Mouse (Mus musculus) embryonic facial prominence, embryonic 10.5 days (tissue): ENCODE results near the gene Ubap2l. TPM values are rescaled to one million over a fixed set of nuclear protein-coding genes. Genes with fewer than 3 reads are reported as not detected.

ENCODE experiments used
- DNase-seq: peaks from one replicate; pipeline ENCODE4 v3.0.0-alpha.2; 2017; ENCODE audit warnings: low spot score
- H3K27ac ChIP-seq: fragments of 300-500 bp; sonication (generic); replicated peaks from 2 replicates; pipeline ENCODE4 v1.5.1; 2016; ENCODE audit warnings: mild to moderate bottlenecking
- H3K27me3 ChIP-seq: fragments of 300-500 bp; sonication (generic); replicated peaks from 2 replicates; pipeline ENCODE4 v1.6.1; 2016; ENCODE audit warnings: low read depth, mild to moderate bottlenecking; ENCODE audit not compliant: poor library complexity, severe bottlenecking
- H3K36me3 ChIP-seq: fragments of 300-500 bp; sonication (generic); replicated peaks from 2 replicates; pipeline ENCODE4 v1.6.1; 2016; ENCODE audit warnings: mild to moderate bottlenecking, moderate library complexity
- H3K4me1 ChIP-seq: fragments of 300-500 bp; sonication (generic); 2 replicates; pipeline ENCODE4 v1.6.1; 2016
- H3K4me3 ChIP-seq: fragments of 300-500 bp; sonication (generic); 2 replicates; pipeline ENCODE4 v1.5.1; 2016; ENCODE audit warnings: mild to moderate bottlenecking, moderate library complexity
- H3K9me3 ChIP-seq: fragments of 300-500 bp; sonication (generic); 2 replicates; pipeline ENCODE4 v1.6.1; 2016; ENCODE audit warnings: mild to moderate bottlenecking
- WGBS: fragments of 180-500 bp; shearing (Covaris S2); methylation state at CpG from one replicate; pipeline ENCODE4 v1.1.7; 2016; 5-methylcytosine and 5-hydroxymethylcytosine counted together
- polyA plus RNA-seq: library from polyadenylated mRNA; unstranded; fragments of >200 nt; fragmentation: Nextera tagmentation; extraction: Ambion mirVana; gene quantifications from 2 replicates; pipeline ENCODE4 v1.2.1, GENCODE M21; 2016

Ubap2l gene
- polyA plus RNA-seq, 1 experiment from 2014 or later: 240 TPM

- Histone ChIP-seq H3K27ac (no peak overlapping the region), H3K4me3 (no peak overlapping the region), H3K4me1 (no peaks in the 10 kb centered on the region), H3K36me3 (peaks cover 96% of the 10 kb centered on the region), H3K27me3 (no peaks in the 10 kb centered on the region), H3K9me3 (no peaks in the 10 kb centered on the region)
- WGBS: 92% methylated on average over 6 of the region's 6 CpGs
- no peak for DNase-seq
Observed at GRCm38 (mm10) chr3:90061549-90061948, 9.1 kb upstream of the Ubap2l start.

GRCm38 (mm10) chr3:90051441-90052350 lies 732 bp downstream of the Ubap2l start, which contains the start of gene 4933434E20Rik:
Gene 4933434E20Rik, plus strand, starts transcription at chr3:90051636.
- Histone ChIP-seq H3K27ac (peak within 1 kb of the TSS; percentile 98), H3K4me3 (peak within 1 kb of the TSS; percentile 90), H3K9me3 (no peaks in the 10 kb centered on the region), H3K36me3 (peaks cover 45% of the 10 kb centered on the region), H3K4me1 (peaks cover 27% of the 10 kb centered on the region), H3K27me3 (no peaks in the 10 kb centered on the region)
- under 1% methylated on average over 43 of the region's 43 CpGs for WGBS
- peak; percentile 80 for DNase-seq

GRCm38 (mm10) chr3:90049691-90050090 lies 2.7 kb downstream of the Ubap2l start:
- no peaks in the 10 kb centered on the region for H3K9me3 ChIP-seq
- H3K4me3 ChIP-seq: 0 out of 2 replicates have a peak overlapping the region, but pooled peaks have one; percentile 90
- no peaks in the 10 kb centered on the region for H3K27me3 ChIP-seq
- no peak overlapping the region for H3K27ac ChIP-seq
- peaks cover 45% of the 10 kb centered on the region for H3K36me3 ChIP-seq
- WGBS: 75% methylated on average over 3 of the region's 3 CpGs
- peaks cover 27% of the 10 kb centered on the region for H3K4me1 ChIP-seq
- no peak for DNase-seq

- Histone ChIP-seq H3K27me3 (no peaks in the 10 kb centered on the region), H3K9me3 (no peaks in the 10 kb centered on the region), H3K4me1 (no peaks in the 10 kb centered on the region), H3K4me3 (no peak overlapping the region), H3K36me3 (peaks cover 100% of the 10 kb centered on the region), H3K27ac (no peak overlapping the region)
- no peak for DNase-seq
- 98% methylated on average over 1 of the region's 1 CpGs for WGBS
Observed at GRCm38 (mm10) chr3:90036263-90036662, 16.2 kb downstream of the Ubap2l start.

- 90% methylated on average over 2 of the region's 2 CpGs for WGBS
- H3K4me1 ChIP-seq: no peaks in the 10 kb centered on the region
- DNase-seq: no peak
- no peaks in the 10 kb centered on the region for H3K27me3 ChIP-seq
- no peaks in the 10 kb centered on the region for H3K9me3 ChIP-seq
- no peak overlapping the region for H3K27ac ChIP-seq
- no peak overlapping the region for H3K4me3 ChIP-seq
- H3K36me3 ChIP-seq: peaks cover 100% of the 10 kb centered on the region
Observed at GRCm38 (mm10) chr3:90034653-90035052, 17.8 kb downstream of the Ubap2l start.

- Histone ChIP-seq H3K4me1 (no peaks in the 10 kb centered on the region), H3K4me3 (no peak overlapping the region), H3K27ac (no peak overlapping the region), H3K9me3 (no peaks in the 10 kb centered on the region), H3K27me3 (no peaks in the 10 kb centered on the region), H3K36me3 (peaks cover 100% of the 10 kb centered on the region)
- DNase-seq: no peak
- WGBS: 94% methylated on average over 4 of the region's 4 CpGs
Observed at GRCm38 (mm10) chr3:90016626-90017025, 35.8 kb downstream of the Ubap2l start.

GRCm38 (mm10) chr3:90010291-90010690 lies 42.1 kb downstream of the Ubap2l start:
- peaks cover 100% of the 10 kb centered on the region for H3K36me3 ChIP-seq

GRCm38 (mm10) chr3:90004091-90004796 lies 48.2 kb downstream of the Ubap2l start:
- Histone ChIP-seq H3K9me3 (no peaks in the 10 kb centered on the region), H3K27ac (no peak overlapping the region), H3K36me3 (peaks cover 95% of the 10 kb centered on the region)

More at GRCm38 (mm10) chr3:90010291-90010690, 42.1 kb downstream of the Ubap2l start:
- WGBS: 89% methylated on average over 2 of the region's 2 CpGs
- no peak overlapping the region for H3K27ac ChIP-seq
- no peaks in the 10 kb centered on the region for H3K4me1 ChIP-seq
- no peaks in the 10 kb centered on the region for H3K27me3 ChIP-seq
- H3K9me3 ChIP-seq: no peaks in the 10 kb centered on the region
- no peak for DNase-seq
- no peak overlapping the region for H3K4me3 ChIP-seq

GRCm38 (mm10) chr3:89999830-90000229 lies 52.6 kb downstream of the Ubap2l start:
- 85% methylated on average over 4 of the region's 4 CpGs for WGBS
- no peaks in the 10 kb centered on the region for H3K27me3 ChIP-seq
- peaks cover 23% of the 10 kb centered on the region for H3K4me1 ChIP-seq
- H3K4me3 ChIP-seq: peak overlapping the region; percentile 77
- peaks cover 75% of the 10 kb centered on the region for H3K36me3 ChIP-seq
- H3K27ac ChIP-seq: peak overlapping the region; percentile 94
- no peak for DNase-seq
- no peaks in the 10 kb centered on the region for H3K9me3 ChIP-seq

More at GRCm38 (mm10) chr3:90004091-90004796, 48.2 kb downstream of the Ubap2l start:
- no peaks in the 10 kb centered on the region for H3K27me3 ChIP-seq
- H3K4me1 ChIP-seq: peaks cover 7% of the 10 kb centered on the region
- 84% methylated on average over 3 of the region's 3 CpGs for WGBS
- no peak overlapping the region for H3K4me3 ChIP-seq
- no peak for DNase-seq

- peak; percentile 71 for DNase-seq
- peaks cover 23% of the 10 kb centered on the region for H3K4me1 ChIP-seq
- WGBS: 12% methylated on average over 8 of the region's 8 CpGs
- no peaks in the 10 kb centered on the region for H3K27me3 ChIP-seq
- H3K36me3 ChIP-seq: peaks cover 74% of the 10 kb centered on the region
- no peaks in the 10 kb centered on the region for H3K9me3 ChIP-seq
- H3K27ac ChIP-seq: peak overlapping the region; percentile 94
- H3K4me3 ChIP-seq: peak overlapping the region; percentile 77
Observed at GRCm38 (mm10) chr3:89999090-89999489, 53.3 kb downstream of the Ubap2l start.

GRCm38 (mm10) chr3:89998612-89999054 lies 53.8 kb downstream of the Ubap2l start, which contains the start of gene Hax1:
Gene Hax1, minus strand, starts transcription at chr3:89998780.
- peak within 1 kb of the TSS; percentile 77 for H3K4me3 ChIP-seq
- peaks cover 74% of the 10 kb centered on the region for H3K36me3 ChIP-seq
- peak; percentile 95 for DNase-seq
- no peaks in the 10 kb centered on the region for H3K9me3 ChIP-seq
- peak within 1 kb of the TSS; percentile 94 for H3K27ac ChIP-seq
- WGBS: under 1% methylated on average over 26 of the region's 26 CpGs
- peaks cover 23% of the 10 kb centered on the region for H3K4me1 ChIP-seq
- H3K27me3 ChIP-seq: no peaks in the 10 kb centered on the region

- Histone ChIP-seq H3K36me3 (peaks cover 72% of the 10 kb centered on the region), H3K4me3 (peak overlapping the region; percentile 77), H3K27me3 (no peaks in the 10 kb centered on the region), H3K4me1 (peaks cover 23% of the 10 kb centered on the region), H3K9me3 (no peaks in the 10 kb centered on the region), H3K27ac (peak overlapping the region; percentile 94)
- 11% methylated on average over 23 of the region's 23 CpGs for WGBS
- peak; percentile 61 for DNase-seq
Observed at GRCm38 (mm10) chr3:89997791-89998495, 54.5 kb downstream of the Ubap2l start.
